Mouse (Mus musculus) MEL (cell line): ENCODE measurements at regions not wholly inside any gene's neighbourhood (a gene's known extent, or its start where the extent isn't known, plus 50 kb on each side); places are given as distances from the start of the nearest gene placed in this dataset.

Experiments used
- DNase-seq: peaks from one replicate; pipeline ENCODE4 v3.0.0; 2011; ENCODE audit warnings: low read depth, low spot score
- H3K27ac ChIP-seq: 2 replicates; pipeline ENCODE4 v1.5.1; 2012; ENCODE audit warnings: low read depth, mild to moderate bottlenecking, control low read depth, low read length, moderate library complexity; ENCODE audit not compliant: control insufficient read depth
- H3K27me3 ChIP-seq, 2 experiments: fragments of 150-350 bp in 1 of 2; sonication (generic) in 1 of 2; 2 replicates each; pipeline ENCODE4 v1.6.1; 2012; ENCODE audit warnings: low read length in 2 of 2, mild to moderate bottlenecking in 2 of 2, improper control_type of control experiment in 1 of 2, moderate library complexity in 1 of 2; ENCODE audit not compliant: insufficient read depth in 2 of 2, control insufficient read depth in 1 of 2
- H3K36me3 ChIP-seq, 2 experiments: 2 replicates each; pipeline ENCODE4 v1.6.1; 2012 to 2014; ENCODE audit warnings: low read length in 2 of 2, improper control_type of control experiment in 1 of 2, inconsistent platforms in 1 of 2, mild to moderate bottlenecking in 1 of 2; ENCODE audit not compliant: insufficient read depth in 2 of 2, control insufficient read depth in 1 of 2
- H3K4me1 ChIP-seq, 2 experiments: fragments of 150-350 bp in 1 of 2; sonication (generic) in 1 of 2; 2 replicates each; pipeline ENCODE4 v1.6.1; 2012; ENCODE audit warnings: low read length in 2 of 2, improper control_type of control experiment in 1 of 2, mild to moderate bottlenecking in 1 of 2; ENCODE audit not compliant: insufficient read depth in 2 of 2, control insufficient read depth in 1 of 2
- H3K4me3 ChIP-seq, 2 experiments: fragments of 150-350 bp in 1 of 2; sonication (generic) in 1 of 2; 2 replicates each; pipeline ENCODE4 v1.5.1; 2012; ENCODE audit warnings: low read depth in 2 of 2, low read length in 2 of 2, mild to moderate bottlenecking in 2 of 2, moderate library complexity in 2 of 2, control low read depth in 1 of 2, improper control_type of control experiment in 1 of 2; ENCODE audit not compliant: control insufficient read depth in 1 of 2, insufficient read depth in 1 of 2
- H3K79me2 ChIP-seq: 2 replicates; pipeline ENCODE4 v1.6.1; 2012; ENCODE audit warnings: mild to moderate bottlenecking, low read length, moderate library complexity; ENCODE audit not compliant: control insufficient read depth, poor library complexity, insufficient read depth
- H3K9ac ChIP-seq: 2 replicates; pipeline ENCODE4 v1.6.1; 2012; ENCODE audit warnings: low read depth, mild to moderate bottlenecking, control low read depth, low read length, moderate library complexity; ENCODE audit not compliant: control insufficient read depth, poor library complexity, severe bottlenecking
- H3K9me3 ChIP-seq: fragments of 150-350 bp; sonication (generic); replicated peaks from 2 replicates; pipeline ENCODE4 v1.6.1; 2012; ENCODE audit warnings: mild to moderate bottlenecking, low read length, improper control_type of control experiment, moderate library complexity; ENCODE audit not compliant: insufficient read depth
- CHD2 ChIP-seq: IDR thresholded peaks from 2 replicates; pipeline ENCODE4 v1.6.1; 2011; ENCODE audit warnings: low read length, improper control_type of control experiment
- CTCF ChIP-seq, 3 experiments: IDR thresholded peaks in 2 of 3; conservative IDR thresholded peaks in 1 of 3; 2 replicates each; pipeline ENCODE4 v1.5.1; 2011 to 2012; ENCODE audit warnings: low read length in 3 of 3, low read depth in 2 of 3, mild to moderate bottlenecking in 2 of 3, improper control_type of control experiment in 1 of 3, inconsistent platforms in 1 of 3, mixed read lengths in 1 of 3, moderate library complexity in 1 of 3; ENCODE audit not compliant: control insufficient read depth in 1 of 3, insufficient read depth in 1 of 3, poor library complexity in 1 of 3, severe bottlenecking in 1 of 3
- E2F4 ChIP-seq: IDR thresholded peaks from 2 replicates; pipeline ENCODE4 v1.6.1; 2011; ENCODE audit warnings: low read depth, low read length, improper control_type of control experiment, borderline replicate concordance
- ETS1 ChIP-seq: IDR thresholded peaks from 2 replicates; pipeline ENCODE4 v1.6.1; 2012; ENCODE audit warnings: low read depth, mild to moderate bottlenecking, inconsistent platforms, low read length, improper control_type of control experiment, moderate library complexity
- HCFC1 ChIP-seq: IDR thresholded peaks from 2 replicates; pipeline ENCODE4 v1.6.1; 2012; ENCODE audit warnings: low read depth, mild to moderate bottlenecking, inconsistent platforms, low read length, improper control_type of control experiment, moderate library complexity
- KAT2A ChIP-seq: conservative IDR thresholded peaks from 2 replicates; pipeline ENCODE4 v1.6.1; 2012; ENCODE audit warnings: low read depth, low read length, improper control_type of control experiment, inconsistent platforms
- MAX ChIP-seq: IDR thresholded peaks from 2 replicates; pipeline ENCODE4 v1.6.1; 2011; ENCODE audit warnings: low read length, improper control_type of control experiment
- MAZ ChIP-seq: IDR thresholded peaks from 2 replicates; pipeline ENCODE4 v1.6.1; 2012; ENCODE audit warnings: low read depth, mild to moderate bottlenecking, inconsistent platforms, low read length, improper control_type of control experiment
- MEF2A ChIP-seq: IDR thresholded peaks from 2 replicates; pipeline ENCODE4 v1.6.1; 2014; ENCODE audit warnings: low read depth, mild to moderate bottlenecking, inconsistent platforms, low read length, improper control_type of control experiment; ENCODE audit not compliant: poor library complexity, insufficient replicate concordance, severe bottlenecking; ENCODE audit errors: extremely low read depth
- MXI1 ChIP-seq: IDR thresholded peaks from 2 replicates; pipeline ENCODE4 v1.6.1; 2011; ENCODE audit warnings: mild to moderate bottlenecking, low read depth, low read length, improper control_type of control experiment
- MYC ChIP-seq: IDR thresholded peaks from 2 replicates; pipeline ENCODE4 v1.6.1; 2011; ENCODE audit warnings: low read depth, mild to moderate bottlenecking, low read length, improper control_type of control experiment, moderate library complexity
- NRF1 ChIP-seq: IDR thresholded peaks from 2 replicates; pipeline ENCODE4 v1.6.1; 2014; ENCODE audit warnings: low read depth, mild to moderate bottlenecking, inconsistent platforms, low read length, improper control_type of control experiment, moderate library complexity; ENCODE audit not compliant: poor library complexity, insufficient read depth, severe bottlenecking
- POLR2AphosphoS2 ChIP-seq: IDR thresholded peaks from 2 replicates; pipeline ENCODE4 v1.6.1; 2011; ENCODE audit warnings: low read length, improper control_type of control experiment
- RAD21 ChIP-seq: IDR thresholded peaks from 2 replicates; pipeline ENCODE4 v1.6.1; 2011; ENCODE audit warnings: mild to moderate bottlenecking, low read depth, low read length, improper control_type of control experiment
- RCOR1 ChIP-seq: IDR thresholded peaks from 2 replicates; pipeline ENCODE4 v1.6.1; 2012; ENCODE audit warnings: low read depth, mild to moderate bottlenecking, inconsistent platforms, low read length, improper control_type of control experiment
- SMC3 ChIP-seq: IDR thresholded peaks from 2 replicates; pipeline ENCODE4 v1.6.1; 2011; ENCODE audit warnings: low read depth, low read length, improper control_type of control experiment
- TBP ChIP-seq: IDR thresholded peaks from 2 replicates; pipeline ENCODE4 v1.8.0; 2011; ENCODE audit warnings: low read depth, low read length, improper control_type of control experiment
- TCF12 ChIP-seq: IDR thresholded peaks from 2 replicates; pipeline ENCODE4 v1.6.1; 2014; ENCODE audit warnings: low read depth, mild to moderate bottlenecking, inconsistent platforms, low read length, improper control_type of control experiment, moderate library complexity
- UBTF ChIP-seq: IDR thresholded peaks from 2 replicates; pipeline ENCODE4 v1.6.1; 2012; ENCODE audit warnings: low read depth, mild to moderate bottlenecking, inconsistent platforms, low read length, improper control_type of control experiment, moderate library complexity, borderline replicate concordance; ENCODE audit not compliant: insufficient read depth
- USF1 ChIP-seq: IDR thresholded peaks from 2 replicates; pipeline ENCODE4 v1.6.1; 2014; ENCODE audit warnings: low read depth, mild to moderate bottlenecking, inconsistent platforms, low read length, improper control_type of control experiment, moderate library complexity
- USF2 ChIP-seq, 2 experiments: IDR thresholded peaks; 2 replicates each; pipeline ENCODE4 v1.6.1; 2011 to 2012; ENCODE audit warnings: improper control_type of control experiment in 2 of 2, low read length in 2 of 2, borderline replicate concordance in 1 of 2, inconsistent platforms in 1 of 2, low read depth in 1 of 2, mild to moderate bottlenecking in 1 of 2; ENCODE audit not compliant: insufficient read depth in 1 of 2
- ZC3H11A ChIP-seq: IDR thresholded peaks from 2 replicates; pipeline ENCODE4 v1.6.1; 2012; ENCODE audit warnings: low read depth, mild to moderate bottlenecking, inconsistent platforms, low read length, improper control_type of control experiment
- ZKSCAN1 ChIP-seq: IDR thresholded peaks from 2 replicates; pipeline ENCODE4 v1.6.1; 2012; ENCODE audit warnings: low read depth, mild to moderate bottlenecking, inconsistent platforms, low read length, improper control_type of control experiment, moderate library complexity
- ZMIZ1 ChIP-seq: IDR thresholded peaks from 2 replicates; pipeline ENCODE4 v1.6.1; 2012; ENCODE audit warnings: low read depth, mild to moderate bottlenecking, inconsistent platforms, low read length, improper control_type of control experiment, moderate library complexity
- ZNF384 ChIP-seq: IDR thresholded peaks from 2 replicates; pipeline ENCODE4 v1.6.1; 2012; ENCODE audit warnings: low read depth, mild to moderate bottlenecking, inconsistent platforms, low read length, improper control_type of control experiment

- DNase-seq, result no peak
- Histone ChIP-seq H3K4me1 (no peaks in the 10 kb centered on the region), H3K27me3 (no peaks in the 10 kb centered on the region), H3K4me3 (no peak overlapping the region), H3K9ac (no peak overlapping the region), H3K79me2 (no peaks in the 10 kb centered on the region), H3K36me3 (no peaks in the 10 kb centered on the region), H3K9me3 (no peaks in the 10 kb centered on the region), H3K27ac (no peak overlapping the region)
- TF ChIP-seq TCF12 (no peak), USF2 (IDR thresholded peaks at IDR 0.05; ENCODE audit: borderline replicate concordance in 1 of 2, insufficient read depth in 1 of 2, low read depth in 1 of 2, low read length in 2 of 2) (no peak), MAZ (no peak), MAX (no peak), ZMIZ1 (no peak), NRF1 (no peak), SMC3 (no peak), CHD2 (no peak), KAT2A (no peak), HCFC1 (no peak), TBP (no peak), USF1 (no peak), E2F4 (no peak), UBTF (no peak), MXI1 (no peak)
Observed at GRCm38 (mm10) chr15:61723696-61724095, 800.9 kb upstream of the A1bg start.

GRCm38 (mm10) chr15:61718486-61718885 lies 795.7 kb upstream of the A1bg start:
- DNase-seq, result no peak
- TF ChIP-seq MEF2A (no peak), RCOR1 (no peak), USF2 (IDR thresholded peaks at IDR 0.05; ENCODE audit: borderline replicate concordance in 1 of 2, insufficient read depth in 1 of 2, low read depth in 1 of 2, low read length in 2 of 2) (no peak), SMC3 (no peak), ZNF384 (no peak), CTCF (IDR thresholded peaks at IDR 0.05 in 2 of 3, conservative IDR thresholded peaks at IDR 0.05 in 1 of 3; ENCODE audit: control insufficient read depth in 1 of 3, insufficient read depth in 1 of 3, low read depth in 2 of 3, low read length in 3 of 3, poor library complexity in 1 of 3, severe bottlenecking in 1 of 3) (no peak), RAD21 (no peak), NRF1 (no peak), ZKSCAN1 (no peak), MYC (no peak), ZC3H11A (no peak), POLR2AphosphoS2 (no peak), KAT2A (no peak), ETS1 (no peak)
- no peak overlapping the region for H3K27ac ChIP-seq
- no peaks in the 10 kb centered on the region for H3K27me3 ChIP-seq
- H3K9ac ChIP-seq, result no peak overlapping the region
- H3K4me1 ChIP-seq, result no peaks in the 10 kb centered on the region
- no peaks in the 10 kb centered on the region for H3K9me3 ChIP-seq
- H3K36me3 ChIP-seq, result no peaks in the 10 kb centered on the region
- H3K79me2 ChIP-seq, result no peaks in the 10 kb centered on the region
- H3K4me3 ChIP-seq, result no peak overlapping the region
